Mouse (Mus musculus) ES-Bruce4 (cell line): ENCODE data around the gene Flot1.

Source experiments
- CTCF ChIP-seq: IDR thresholded peaks from one replicate; pipeline ENCODE4 v1.8.1; 2011; ENCODE audit warnings: low read depth, low read length
- EP300 ChIP-seq: IDR thresholded peaks from 2 replicates; pipeline ENCODE4 v1.6.1; 2011; ENCODE audit warnings: low read depth, low read length; ENCODE audit not compliant: insufficient read depth
- POLR2A ChIP-seq: IDR thresholded peaks from one replicate; pipeline ENCODE4 v1.8.1; 2011; ENCODE audit warnings: low read length; ENCODE audit not compliant: insufficient read depth

- TF ChIP-seq CTCF: no peak
- TF ChIP-seq POLR2A: no peak
- TF ChIP-seq EP300: no peak
Measured at GRCm38 (mm10) chr17:35815836-35816235, 7.2 kb upstream of the Flot1 start.
